Mouse (Mus musculus) urinary bladder, postnatal 4 days (tissue): ENCODE measurements around the gene Adamts9.

ENCODE experiments used
- DNase-seq, 2 experiments: peaks; one replicate each; pipeline ENCODE4 v3.0.0; 2021 to 2022; ENCODE audit warnings: low spot score in 2 of 2

Gene Adamts9

GRCm38 (mm10) chr6:92809818-92810217 is 133.5 kb downstream of the Adamts9 start:
- DNase-seq = no peak

GRCm38 (mm10) chr6:92804254-92804971 is 138.9 kb downstream of the Adamts9 start:
- no peak for DNase-seq

DNA sequence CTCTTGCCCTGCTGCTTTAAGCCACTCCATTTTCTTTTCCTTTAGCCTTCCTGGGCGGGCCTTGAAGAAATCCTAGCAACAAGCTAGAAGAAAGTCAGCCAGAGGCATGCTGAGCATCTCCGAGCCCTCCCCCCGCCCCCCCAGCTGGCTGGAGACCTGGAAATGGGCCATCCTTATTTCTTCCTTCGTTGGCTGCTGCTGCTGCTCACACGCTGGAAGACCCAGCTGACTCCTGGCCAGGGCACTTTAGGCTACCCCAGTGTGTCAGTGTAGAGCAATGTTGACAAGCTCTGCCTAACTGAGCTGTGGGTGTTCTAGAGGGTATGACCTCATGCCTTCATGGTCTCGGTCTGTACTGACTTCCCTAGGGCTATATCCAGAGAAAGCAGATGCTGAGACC is 140.1 kb downstream of the Adamts9 start:
- peak in 1 of 2 experiments; percentile 51 for DNase-seq

- no peak for DNase-seq
Measured at GRCm38 (mm10) chr6:92802421-92802820, 140.9 kb downstream of the Adamts9 start.

- DNase-seq = no peak
Measured at GRCm38 (mm10) chr6:92801462-92801861, 141.8 kb downstream of the Adamts9 start.

DNA sequence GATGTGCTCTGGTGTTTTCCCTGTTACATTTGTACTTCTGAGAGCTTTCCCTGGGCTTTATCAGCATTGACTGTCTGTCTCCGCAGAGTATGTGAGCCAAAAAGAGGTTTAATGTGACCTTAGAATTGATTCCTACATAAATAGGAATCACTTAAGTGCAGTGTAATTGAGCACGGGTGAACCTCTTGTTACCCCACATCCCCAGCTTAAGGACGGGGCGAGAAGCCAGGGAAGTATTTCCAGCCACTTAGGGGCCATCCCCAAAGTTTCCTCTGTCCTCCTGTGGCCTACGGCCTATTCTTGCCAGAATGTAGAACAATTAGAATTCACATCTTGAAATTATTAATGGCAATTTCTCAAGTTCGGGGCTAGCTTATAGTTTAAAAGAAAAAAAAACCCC is 149.5 kb downstream of the Adamts9 start:
- DNase-seq = no peak

DNA sequence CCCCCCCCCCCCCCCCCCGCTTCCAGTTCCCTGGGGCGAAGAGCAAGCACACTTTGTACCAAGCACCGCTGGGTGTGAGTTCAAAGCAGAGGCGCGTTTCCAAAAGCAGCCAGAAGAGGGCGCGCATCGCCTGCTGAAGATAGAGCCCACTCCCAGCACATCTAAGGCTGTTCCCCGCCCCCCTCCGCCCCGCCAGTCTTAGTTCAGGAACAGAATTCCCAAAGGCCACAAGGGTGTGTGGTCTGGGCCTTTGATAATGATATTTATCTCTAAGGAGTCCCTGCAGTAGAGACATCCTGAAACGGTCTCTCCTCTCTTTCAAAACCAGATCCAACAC is 155.9 kb downstream of the Adamts9 start:
- DNase-seq = peak; percentile 83 to 91

- DNase-seq = no peak
Measured at GRCm38 (mm10) chr6:92786701-92787375, 156.5 kb downstream of the Adamts9 start.

GRCm38 (mm10) chr6:92784782-92785181 is 158.5 kb downstream of the Adamts9 start:
- no peak for DNase-seq

DNA sequence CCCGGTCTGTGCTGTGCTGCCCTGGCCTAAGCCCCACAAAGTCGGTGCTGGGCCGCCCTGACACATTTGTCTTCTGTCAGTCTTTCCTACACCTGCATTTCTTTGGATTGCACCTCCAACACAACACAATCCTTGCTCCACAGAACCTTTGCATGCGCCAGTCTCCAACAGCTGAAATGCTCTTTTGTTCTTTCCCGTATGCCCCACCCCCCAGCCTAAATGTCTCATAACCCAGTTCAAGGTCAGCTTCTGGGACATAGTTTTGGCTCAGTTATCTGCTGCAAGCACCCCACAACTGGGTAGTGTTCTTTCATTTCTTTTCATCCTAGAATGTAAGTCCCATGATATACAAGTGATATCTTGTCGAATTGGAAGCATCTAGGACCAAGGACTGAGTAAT is 161.8 kb downstream of the Adamts9 start:
- no peak for DNase-seq

- no peak for DNase-seq
Measured at GRCm38 (mm10) chr6:92779935-92780205, 163.4 kb downstream of the Adamts9 start.

GRCm38 (mm10) chr6:92779140-92779934 is 164.0 kb downstream of the Adamts9 start:
- DNase-seq = no peak

GRCm38 (mm10) chr6:92776356-92776755 is 166.9 kb downstream of the Adamts9 start:
- no peak for DNase-seq

DNA sequence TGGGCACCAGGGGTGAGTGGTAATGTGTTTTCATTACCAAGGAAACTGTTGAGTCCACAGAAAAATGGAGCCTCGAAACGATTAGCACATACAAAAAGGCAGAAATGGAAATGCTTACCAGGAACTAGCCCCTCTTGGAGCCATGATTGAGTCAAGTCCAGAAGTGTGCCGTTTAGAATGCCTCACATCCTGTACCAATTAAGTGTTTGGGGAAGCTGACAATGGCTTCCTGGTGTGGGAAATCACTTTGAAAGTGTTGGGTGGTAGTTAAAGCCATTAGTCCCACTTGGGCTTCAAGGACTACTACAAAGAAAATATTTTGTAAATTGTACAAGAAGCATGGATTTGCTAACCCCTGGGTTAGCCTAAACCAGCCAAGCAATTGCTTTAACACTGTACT is 180.9 kb downstream of the Adamts9 start:
- no peak for DNase-seq

DNA sequence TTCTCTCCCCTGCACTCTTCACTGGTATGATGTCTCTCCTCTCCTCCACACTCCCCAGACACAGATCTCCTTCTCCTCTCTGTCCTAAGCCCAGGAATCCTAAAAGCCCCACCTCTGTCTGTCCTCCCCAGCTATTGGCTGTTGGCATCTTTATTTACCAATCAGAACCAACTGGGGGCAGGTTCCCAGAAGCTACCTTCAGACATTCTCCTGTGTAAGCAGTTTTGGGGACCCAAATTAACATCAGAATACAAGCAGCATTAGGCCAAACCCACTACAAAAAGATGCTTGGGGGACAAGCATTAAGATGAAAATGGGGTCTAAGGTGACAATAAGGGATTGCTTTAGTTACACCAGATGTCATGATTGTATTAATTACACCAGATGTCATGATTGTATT is 183.7 kb downstream of the Adamts9 start:
- DNase-seq = no peak

- DNase-seq = no peak
Measured at GRCm38 (mm10) chr6:92755826-92756225, 187.5 kb downstream of the Adamts9 start.

DNA sequence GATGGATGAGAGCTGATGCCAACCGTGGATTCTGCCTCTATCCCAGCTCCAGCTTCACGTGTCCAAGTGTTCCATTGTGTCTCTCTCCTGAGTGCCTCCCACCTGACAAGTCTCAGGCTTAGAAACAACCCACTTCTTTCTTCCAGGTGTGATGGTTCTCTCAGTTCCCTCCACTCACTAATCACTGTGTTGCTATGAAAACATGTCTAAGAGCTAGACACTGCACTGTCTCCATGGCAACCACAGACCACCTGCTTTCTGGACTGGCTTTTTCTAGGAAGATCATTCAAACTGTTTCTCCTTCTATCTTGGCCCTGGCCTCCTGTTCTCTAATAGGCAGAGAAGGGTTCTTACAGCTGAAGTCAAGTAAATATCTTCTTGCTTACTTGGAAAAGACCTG is 190.6 kb downstream of the Adamts9 start:
- no peak for DNase-seq

DNA sequence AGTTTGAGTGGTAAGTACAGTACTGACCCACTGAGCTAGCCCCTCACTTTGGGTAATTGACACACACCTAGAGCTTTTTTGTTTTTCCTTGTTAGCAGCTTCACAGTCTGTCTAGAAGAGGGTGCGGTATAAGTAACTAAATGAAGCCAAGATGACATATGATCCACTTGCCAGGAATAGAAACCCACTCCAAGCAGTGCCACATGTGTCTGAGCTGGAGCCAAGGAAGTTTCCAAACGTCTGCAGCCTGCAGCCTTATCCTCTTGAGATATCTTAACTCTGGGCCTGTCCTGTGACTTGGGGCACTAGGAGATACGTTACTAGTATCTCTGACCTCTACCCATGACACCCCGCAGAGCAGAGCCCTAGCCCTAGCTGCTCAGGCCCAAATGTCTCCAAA is 193.9 kb downstream of the Adamts9 start:
- DNase-seq = no peak

GRCm38 (mm10) chr6:92743605-92744004 is 199.7 kb downstream of the Adamts9 start:
- DNase-seq = peak; percentile 31 to 71

- DNase-seq = no peak
Measured at GRCm38 (mm10) chr6:92737116-92737515, 206.2 kb downstream of the Adamts9 start.

DNA sequence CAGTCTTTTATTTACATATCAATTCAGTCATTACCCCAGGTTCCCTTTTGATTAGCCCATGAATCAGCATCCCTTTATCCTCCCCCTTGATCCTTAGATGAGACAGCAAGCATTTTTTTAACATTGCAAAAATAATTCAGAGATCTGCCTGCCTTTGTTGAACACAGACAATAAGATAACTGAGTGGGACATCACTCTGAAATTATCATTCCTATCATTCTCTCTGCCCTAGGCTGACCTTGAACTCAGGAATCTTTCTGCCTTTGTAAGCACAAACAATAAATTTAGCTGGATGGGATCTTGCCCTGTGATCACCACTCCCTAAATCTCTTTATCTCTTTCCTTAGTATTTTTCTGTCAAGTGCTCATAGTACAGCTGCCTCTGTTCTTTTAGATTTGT is 209.6 kb downstream of the Adamts9 start:
- DNase-seq = no peak

- DNase-seq = no peak
Measured at GRCm38 (mm10) chr6:92728514-92728913, 214.8 kb downstream of the Adamts9 start.

DNA sequence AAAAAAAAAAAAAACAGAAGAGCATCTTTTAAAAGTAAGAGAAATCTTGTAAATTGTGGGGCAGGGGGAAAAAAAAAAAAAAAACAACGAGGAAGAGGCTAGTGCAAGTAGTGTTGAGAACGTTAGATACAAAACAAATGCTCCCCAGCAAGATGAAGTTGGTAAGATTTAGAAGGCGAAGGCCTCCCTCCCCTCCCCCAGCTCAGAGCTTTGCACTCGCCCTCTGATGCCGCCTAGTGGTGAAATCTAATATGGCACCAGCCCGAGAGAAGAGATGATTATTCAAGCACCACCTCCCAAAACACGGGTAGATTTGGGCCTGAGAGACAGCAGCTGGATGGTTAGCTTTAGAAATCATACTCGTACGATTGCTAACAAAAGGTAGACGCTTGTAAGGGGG is 215.2 kb downstream of the Adamts9 start:
- DNase-seq = peak; percentile 76 to 92
